Mouse (Mus musculus) central nervous system, embryonic 18 days (tissue): ENCODE data around the gene Magea10. TPM values are rescaled to one million over a fixed set of nuclear protein-coding genes. Genes with fewer than 3 reads are reported as not detected.

Source experiments
- polyA plus RNA-seq: library from polyadenylated mRNA; depleted of rRNA; stranded (reverse); fragments of >200 nt; gene quantifications from 2 replicates; pipeline ENCODE4 v1.2.3, GENCODE M21; 2012; rRNA removed

Magea10 gene
- not detected in 2 replicates for polyA plus RNA-seq

GRCm38 (mm10) chrX:72386758-72387157 is at the start of gene Magea10:
Magea10 (minus strand) TSS chrX:72386858.

Other genes with a start within 250 kb of the Magea10 start
- not detected in 2 replicates for gene Magea4, start 164.8 kb downstream of the Magea10 start, polyA plus RNA-seq
- gene Gabre, start 112.1 kb downstream of the Magea10 start, polyA plus RNA-seq: 1.1 and 1.3 TPM in 2 replicates